Mouse (Mus musculus): Measurements from ENCODE around the gene Gm13696. TPM values are rescaled to one million over a fixed set of nuclear protein-coding genes. Genes with fewer than 3 reads are reported as not detected.

Gene Gm13696
- total RNA-seq, 2 experiments from 2014 or later: 1.5 to 1.7 TPM

Other genes starting within 250 kb of the Gm13696 start
- gene Itgav, start 248.7 kb upstream of the Gm13696 start, total RNA-seq (2021): 100 to 1,000 TPM; 122 to 131 TPM
- gene Fam171b, start 160.5 kb upstream of the Gm13696 start, total RNA-seq (2021): 1 to 10 TPM; 3.8 to 4.0 TPM
- gene Zswim2, start 31.9 kb upstream of the Gm13696 start, total RNA-seq (2021): not detected
- 1 to 10 TPM; 1.5 to 1.7 TPM for gene Gm13698, start 17.4 kb upstream of the Gm13696 start, total RNA-seq (2021)
- gene Gm13693, start 11.6 kb upstream of the Gm13696 start, total RNA-seq (2021): 1 to 10 TPM; 1.5 to 1.7 TPM
- not detected for gene Gm13695, start 5.8 kb upstream of the Gm13696 start, total RNA-seq (2021)
- gene Gm13694, start 5.8 kb downstream of the Gm13696 start, total RNA-seq (2021): 1 to 10 TPM; 1.5 to 1.7 TPM
- 1 to 10 TPM; 1.5 to 1.7 TPM for gene Gm13697, start 11.6 kb downstream of the Gm13696 start, total RNA-seq (2021)
- gene Gm13691, start 17.4 kb downstream of the Gm13696 start, total RNA-seq (2021): 1 to 10 TPM; 1.5 to 1.7 TPM

All from adrenal gland, postnatal 36 days (tissue).